Mouse (Mus musculus): ENCODE data around the gene Cpvl.

GRCm38 (mm10) chr6:53883405-53883804 lies 95.1 kb downstream of the Cpvl start:
- TF ChIP-seq CTCF (IDR thresholded peaks at IDR 0.05; ENCODE audit: low read depth, low read length): no peak
- no peak for TF ChIP-seq POLR2A (IDR thresholded peaks at IDR 0.05; ENCODE audit: extremely low read depth, insufficient read depth, low read length)
